Mouse (Mus musculus): ENCODE data around the gene Frs2. TPM values are rescaled to one million over a fixed set of nuclear protein-coding genes. Genes with fewer than 3 reads are reported as not detected.
A peak's percentile ranks its signal among the peaks of the same experiment; 100 is the strongest.

The Frs2 gene
- total and polyA plus RNA-seq, 3 experiments, result 13.4 to 17.0 (median 14.2) TPM

DNA sequence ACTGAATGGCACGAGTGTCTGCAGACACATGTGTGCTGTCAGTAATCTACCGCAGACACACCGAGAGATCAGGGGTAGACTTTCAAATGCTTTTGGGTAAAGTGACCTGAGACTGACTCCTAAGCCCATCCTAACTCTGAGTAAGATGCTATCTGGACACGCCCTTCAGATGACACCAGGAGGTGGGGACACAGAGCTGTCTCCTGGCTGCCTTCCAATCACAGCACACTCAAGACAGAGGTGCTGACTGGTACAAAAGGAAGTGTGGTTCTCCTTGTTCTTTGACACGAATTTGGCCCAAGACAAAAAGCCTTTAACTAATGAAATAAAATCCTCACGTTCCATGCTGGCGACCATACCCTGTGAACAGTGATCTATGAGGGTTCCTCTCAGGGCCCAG lies 75.2 kb downstream of the Frs2 start:
- no peaks in the 10 kb centered on the region for H3K36me3 ChIP-seq (ENCODE audit: control insufficient read depth, insufficient read depth, low read length)
- 60% methylated on average over 7 of the region's 7 CpGs for WGBS
- intact Hi-C loops (cut with DNase I), result no loop called here

DNA sequence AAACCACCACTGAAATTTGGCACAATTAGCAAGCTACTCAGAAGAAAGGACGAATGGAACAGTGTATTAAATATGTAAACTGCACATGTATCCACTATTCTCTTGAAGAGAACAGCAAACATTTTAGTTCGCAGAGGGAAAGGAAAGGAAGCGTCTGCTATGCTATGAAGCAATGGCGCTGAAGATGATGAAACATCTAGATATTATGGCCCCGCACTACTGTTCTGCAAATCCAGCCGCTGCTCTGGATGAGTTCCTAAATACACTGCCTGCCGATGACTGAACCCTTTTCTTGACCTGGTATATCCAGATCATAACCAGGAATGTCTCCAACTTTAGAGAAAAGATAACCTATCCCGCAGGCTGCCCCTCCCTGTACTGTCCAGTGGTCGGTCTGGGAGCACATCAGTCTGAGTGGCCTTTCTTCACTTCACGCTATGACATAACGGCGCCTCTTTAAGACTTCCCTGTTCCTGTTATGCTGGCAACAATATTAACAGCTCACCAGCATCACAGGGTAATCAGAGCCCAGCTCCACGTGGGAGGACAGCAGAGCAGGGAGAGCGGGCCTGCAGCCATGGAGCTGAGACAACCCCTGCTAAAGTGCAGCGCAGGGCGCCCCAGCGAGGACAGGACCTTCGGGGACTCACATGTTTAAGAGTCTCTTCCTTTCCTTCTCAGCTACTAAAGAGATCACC lies 76.0 kb downstream of the Frs2 start:
- WGBS, result 72% methylated on average over 18 of the region's 18 CpGs
- Histone ChIP-seq H3K27me3 (ENCODE audit: control insufficient read depth, insufficient read depth, low read length) (no peaks in the 10 kb centered on the region), H3K36me3 (ENCODE audit: control insufficient read depth, insufficient read depth, low read length) (no peaks in the 10 kb centered on the region), H3K9ac (ENCODE audit: low read depth, low read length) (no peak overlapping the region), H3K4me3 (no peak overlapping the region), H3K27ac (no peak overlapping the region), H3K4me1 (ENCODE audit: control insufficient read depth, insufficient read depth, low read length) (no peaks in the 10 kb centered on the region), H3K79me2 (replicated peaks; ENCODE audit: control insufficient read depth, insufficient read depth, low read length) (no peaks in the 10 kb centered on the region)
- TF ChIP-seq POLR2A (IDR thresholded peaks at IDR 0.05; ENCODE audit: insufficient read depth, low read depth, low read length) (no peak), CTCF (IDR thresholded peaks at IDR 0.05) (no peak), EP300 (IDR thresholded peaks at IDR 0.05; ENCODE audit: insufficient read depth, low read depth, low read length) (no peak)
- intact Hi-C loops (cut with DNase I), result no loop called here
- DNase-seq, result peak in 1 of 2 experiments; percentile 25

More for the DNA sequence above, 75.2 kb downstream of the Frs2 start:
- Histone ChIP-seq H3K4me1 (ENCODE audit: control insufficient read depth, insufficient read depth, low read length) (no peaks in the 10 kb centered on the region), H3K79me2 (replicated peaks; ENCODE audit: control insufficient read depth, insufficient read depth, low read length) (no peaks in the 10 kb centered on the region), H3K27me3 (ENCODE audit: control insufficient read depth, insufficient read depth, low read length) (no peaks in the 10 kb centered on the region), H3K27ac (no peak overlapping the region), H3K4me3 (no peak overlapping the region), H3K9ac (ENCODE audit: low read depth, low read length) (no peak overlapping the region)
- TF ChIP-seq POLR2A (IDR thresholded peaks at IDR 0.05; ENCODE audit: insufficient read depth, low read depth, low read length) (no peak), EP300 (IDR thresholded peaks at IDR 0.05; ENCODE audit: insufficient read depth, low read depth, low read length) (no peak), CTCF (IDR thresholded peaks at IDR 0.05) (no peak)
- no peak for DNase-seq

DNA sequence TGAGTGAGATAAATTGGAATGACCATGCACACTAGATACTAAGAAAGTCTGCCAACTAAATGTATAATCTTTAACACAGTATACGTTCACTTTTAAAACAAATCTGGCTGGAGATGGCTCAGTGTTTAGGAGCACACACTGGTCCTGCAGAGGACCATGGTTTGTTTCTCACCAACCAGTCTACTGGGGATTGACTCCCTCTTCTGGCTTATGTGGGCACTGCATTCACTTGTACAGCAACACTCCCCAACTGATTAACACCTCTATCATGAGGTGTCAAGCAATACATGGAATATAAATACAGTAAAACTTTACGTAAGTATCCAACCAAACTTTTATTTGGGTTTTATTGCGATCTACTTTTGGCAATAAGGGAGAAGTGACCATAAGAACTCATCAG lies 79.2 kb downstream of the Frs2 start:
- no peak for DNase-seq
- no peak overlapping the region for H3K4me3 ChIP-seq
- intact Hi-C loops (cut with DNase I), result loop anchor here (5.0 kb wide), 1 partner anchor 138 kb away; no protein-coding TSS in a partner anchor
- H3K79me2 ChIP-seq (replicated peaks; ENCODE audit: control insufficient read depth, insufficient read depth, low read length), result no peaks in the 10 kb centered on the region
- no peaks in the 10 kb centered on the region for H3K27me3 ChIP-seq (ENCODE audit: control insufficient read depth, insufficient read depth, low read length)
- H3K27ac ChIP-seq, result no peak overlapping the region
- TF ChIP-seq CTCF (IDR thresholded peaks at IDR 0.05) (peak; percentile 29), POLR2A (IDR thresholded peaks at IDR 0.05; ENCODE audit: insufficient read depth, low read depth, low read length) (no peak)
- 87% methylated on average over 3 of the region's 3 CpGs for WGBS
- H3K4me1 ChIP-seq (ENCODE audit: control insufficient read depth, insufficient read depth, low read length), result no peaks in the 10 kb centered on the region
- no peak overlapping the region for H3K9ac ChIP-seq (ENCODE audit: low read depth, low read length)
- no peaks in the 10 kb centered on the region for H3K36me3 ChIP-seq (ENCODE audit: control insufficient read depth, insufficient read depth, low read length)

DNA sequence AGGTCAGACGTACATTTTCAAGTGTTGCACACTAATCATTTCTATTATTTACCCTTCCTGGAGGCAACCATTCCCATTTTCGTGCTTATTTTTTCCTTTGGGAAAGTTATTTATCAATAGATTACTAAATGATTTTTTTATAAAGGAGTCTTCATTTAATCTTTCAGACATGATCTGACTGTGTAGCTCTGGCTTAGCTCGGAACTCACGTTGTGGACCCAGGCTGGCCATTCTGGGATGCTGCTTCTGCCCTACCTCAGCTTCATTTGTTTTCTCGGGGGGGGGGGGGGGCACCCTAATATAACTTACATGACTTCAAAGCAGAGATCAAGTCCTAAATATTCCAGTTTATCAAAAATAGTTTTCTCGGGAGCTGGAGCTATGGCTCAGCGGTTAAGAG lies 84.3 kb downstream of the Frs2 start:
- Histone ChIP-seq H3K4me3 (peak overlapping the region; percentile 43), H3K27me3 (ENCODE audit: control insufficient read depth, insufficient read depth, low read length) (no peaks in the 10 kb centered on the region), H3K9ac (ENCODE audit: low read depth, low read length) (no peak overlapping the region), H3K36me3 (ENCODE audit: control insufficient read depth, insufficient read depth, low read length) (peaks cover 11% of the 10 kb centered on the region), H3K27ac (peak overlapping the region; percentile 75), H3K79me2 (replicated peaks; ENCODE audit: control insufficient read depth, insufficient read depth, low read length) (no peaks in the 10 kb centered on the region), H3K4me1 (ENCODE audit: control insufficient read depth, insufficient read depth, low read length) (peaks cover 2% of the 10 kb centered on the region; the same call in 1 of the 2 replicates)
- no peak for TF ChIP-seq POLR2A (IDR thresholded peaks at IDR 0.05; ENCODE audit: insufficient read depth, low read depth, low read length)
- no peak for TF ChIP-seq CTCF (IDR thresholded peaks at IDR 0.05)
- TF ChIP-seq EP300 (IDR thresholded peaks at IDR 0.05; ENCODE audit: insufficient read depth, low read depth, low read length), result no peak
- WGBS, result 5% methylated on average over 7 of the region's 7 CpGs
- no peak for DNase-seq
- intact Hi-C loops (cut with DNase I), result loop anchor here (5.0 kb wide), 1 partner anchor 158 kb away; the partner anchor contains the start of gene Yeats4

DNA sequence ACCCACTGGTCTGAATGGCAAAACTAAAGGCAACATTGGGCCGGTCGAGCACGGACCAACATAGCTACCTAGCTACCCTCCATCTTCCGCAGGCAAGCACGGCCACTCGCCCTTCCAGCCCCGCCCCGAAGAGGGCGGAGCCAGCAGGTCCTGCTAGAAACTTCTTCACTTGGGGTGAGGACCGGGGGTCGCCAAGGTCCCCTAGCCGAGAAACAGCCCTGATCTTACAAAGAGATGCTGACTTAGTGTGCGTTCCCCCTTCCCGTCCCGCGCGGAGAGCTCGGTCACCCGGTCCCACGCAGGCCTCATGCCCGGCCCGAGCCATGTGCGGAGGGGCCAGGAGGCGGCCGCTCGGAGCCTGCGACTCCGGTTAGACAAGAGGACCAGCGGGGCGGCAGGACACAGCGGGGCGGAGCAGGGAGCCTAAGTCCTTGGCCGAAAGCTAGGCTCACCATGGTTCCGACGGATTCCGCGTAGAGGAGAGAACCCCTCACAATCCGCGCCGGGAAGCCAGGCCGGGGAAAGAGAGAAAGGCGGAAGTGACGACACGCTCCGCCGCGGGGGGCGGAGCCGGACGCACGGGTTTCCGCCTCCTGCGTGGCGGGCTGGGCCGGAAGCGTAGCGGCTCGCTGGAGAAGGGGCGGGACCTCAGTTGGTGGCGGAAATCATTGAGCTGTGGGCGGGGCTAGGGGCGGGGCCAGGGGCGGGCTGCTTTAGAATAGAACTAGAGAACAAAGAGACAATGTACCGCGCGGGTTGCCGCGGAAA lies 84.9 kb downstream of the Frs2 start, which contains the start of gene Cct2:
Gene Cct2 (minus strand): TSS at position 561 of the 768 bp plus-strand sequence.
- peak; percentile 91 to 92 for DNase-seq
- H3K9ac ChIP-seq (ENCODE audit: low read depth, low read length), result peak within 1 kb of the TSS; percentile 79
- H3K27ac ChIP-seq, result peak within 1 kb of the TSS; percentile 89
- H3K79me2 ChIP-seq (replicated peaks; ENCODE audit: control insufficient read depth, insufficient read depth, low read length), result no peaks in the 10 kb centered on the region
- H3K4me3 ChIP-seq, result peak within 1 kb of the TSS; percentile 99
- under 1% methylated on average over 68 of the region's 68 CpGs for WGBS
- H3K4me1 ChIP-seq (ENCODE audit: control insufficient read depth, insufficient read depth, low read length), result peaks cover 2% of the 10 kb centered on the region; the same call in 1 of the 2 replicates
- no peaks in the 10 kb centered on the region for H3K27me3 ChIP-seq (ENCODE audit: control insufficient read depth, insufficient read depth, low read length)
- peak; percentile 26 for TF ChIP-seq CTCF (IDR thresholded peaks at IDR 0.05)
- peak; percentile 85 for TF ChIP-seq POLR2A (IDR thresholded peaks at IDR 0.05; ENCODE audit: insufficient read depth, low read depth, low read length)
- TF ChIP-seq EP300 (IDR thresholded peaks at IDR 0.05; ENCODE audit: insufficient read depth, low read depth, low read length), result no peak
- H3K36me3 ChIP-seq (ENCODE audit: control insufficient read depth, insufficient read depth, low read length), result peaks cover 11% of the 10 kb centered on the region
- intact Hi-C loops (cut with DNase I), result loop anchor here (2.0 to 5.0 kb wide), 2 partner anchors 85 to 159 kb away; partner anchors contain the start of genes Frs2 and Yeats4

All from heart, adult 2 months (tissue).